Mouse (Mus musculus) urinary bladder, adult 18-20 months (tissue): ENCODE data around the gene Rps19bp1.

Experiments
- DNase-seq, 2 experiments: peaks; one replicate each; pipeline ENCODE4 v3.0.0; 2022; ENCODE audit warnings: low spot score in 2 of 2, mixed read lengths in 2 of 2

The Rps19bp1 gene

GRCm38 (mm10) chr15:80219211-80219610 is 44.9 kb downstream of the Rps19bp1 start:
- DNase-seq = no peak

DNA sequence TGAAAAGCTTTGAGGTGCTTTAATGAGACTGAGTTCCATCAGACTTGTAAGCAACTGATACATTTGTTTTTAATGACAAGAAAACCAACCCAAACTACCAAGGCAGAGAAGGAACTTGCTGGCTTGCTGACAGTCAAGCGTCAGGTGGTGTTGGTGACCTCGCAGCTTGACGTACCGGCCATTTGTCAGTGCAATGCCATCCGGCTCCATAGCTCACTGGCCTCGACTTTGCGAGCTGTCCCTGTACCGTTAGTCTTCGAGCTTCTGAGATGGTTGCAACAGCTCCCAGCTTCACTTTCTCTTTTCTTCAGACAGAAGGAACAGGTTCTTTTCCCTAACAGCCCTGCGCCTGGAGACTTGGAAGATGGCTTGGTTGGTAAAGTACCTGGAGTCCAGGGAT is 46.6 kb downstream of the Rps19bp1 start:
- no peak for DNase-seq

GRCm38 (mm10) chr15:80216480-80216820 is 47.7 kb downstream of the Rps19bp1 start:
- no peak for DNase-seq

DNA sequence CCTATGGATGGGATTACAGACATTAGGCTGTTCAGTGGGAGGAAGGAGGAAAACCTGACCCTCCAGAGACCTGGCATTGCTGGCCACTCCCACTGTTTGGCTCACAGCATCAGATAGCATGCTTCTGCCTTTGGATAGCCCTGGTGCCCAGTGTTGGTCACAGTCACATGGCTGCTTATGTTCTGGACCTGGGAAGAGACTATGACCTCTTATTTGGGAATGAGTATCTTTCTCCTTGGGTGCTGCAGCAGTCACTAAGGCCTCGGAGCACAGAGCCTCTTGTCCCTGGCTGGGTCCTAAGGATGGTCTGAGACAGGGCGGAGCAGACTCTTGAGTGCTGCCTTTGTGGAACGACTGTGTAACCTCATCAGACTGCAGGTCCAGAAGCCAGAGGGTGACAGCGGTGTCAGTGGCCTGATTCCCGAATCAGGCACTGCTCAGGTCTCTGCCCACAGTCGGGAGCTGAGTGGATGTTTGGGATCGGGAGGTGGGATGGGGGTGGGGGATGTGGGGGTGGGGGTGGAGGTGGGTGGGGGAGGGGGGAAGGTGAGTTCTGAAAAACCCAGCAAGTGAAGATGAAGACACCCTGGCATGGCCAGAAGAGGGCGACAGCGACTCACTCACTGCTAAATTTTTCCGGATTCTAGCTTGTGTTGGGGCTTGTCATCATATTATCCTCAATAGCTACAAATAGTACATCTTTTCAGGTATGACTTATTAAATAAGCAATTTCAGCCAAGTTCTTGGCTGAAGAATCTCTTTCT is 48.2 kb downstream of the Rps19bp1 start:
- no peak for DNase-seq

GRCm38 (mm10) chr15:80213688-80214087 is 50.4 kb downstream of the Rps19bp1 start:
- DNase-seq = no peak
